Mouse (Mus musculus): ENCODE data around the gene Utp4. TPM values are rescaled to one million over a fixed set of nuclear protein-coding genes. Genes with fewer than 3 reads are reported as not detected.

Utp4 gene
- polyA plus RNA-seq (2015; fragmentation: Nextera tagmentation; extraction: Ambion mirVana) = 54.4 and 59.7 TPM in 2 replicates

DNA sequence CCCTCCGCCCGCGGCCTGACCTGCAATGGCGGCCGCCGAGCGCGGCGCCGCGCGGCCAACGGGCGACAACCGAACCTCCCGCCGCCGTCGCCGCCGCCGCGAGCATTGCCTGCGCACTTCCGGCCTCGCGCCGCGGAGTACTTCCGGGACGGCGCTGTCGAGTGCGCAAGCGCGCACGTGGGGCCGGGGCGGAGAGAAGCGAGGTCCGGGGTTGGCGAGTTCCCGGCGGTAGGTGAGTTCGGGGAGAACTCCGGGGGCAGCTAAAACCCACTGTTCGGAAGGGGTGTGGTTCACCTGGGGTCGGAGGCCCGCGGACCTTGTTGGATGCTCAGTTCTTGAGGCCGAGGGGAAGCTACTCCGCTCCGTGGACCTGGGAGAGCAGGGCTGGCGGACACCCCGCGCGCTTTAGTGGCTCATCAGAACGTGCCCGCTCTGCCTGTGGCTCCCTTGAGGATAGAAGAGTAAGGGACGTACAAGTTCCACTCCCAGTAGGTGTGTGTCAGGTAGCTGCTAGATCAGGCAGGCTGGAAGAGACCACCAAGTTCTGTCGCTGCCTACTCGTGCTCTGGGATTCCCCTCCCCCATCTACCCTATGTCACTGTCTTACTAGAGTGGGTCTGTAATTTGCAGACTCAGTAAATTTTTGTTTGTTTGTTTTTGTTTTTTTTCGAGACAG lies at the start of gene Utp4:
TSS of gene Utp4 (plus strand) at position 156 of the 676 bp plus-strand sequence.
- Histone ChIP-seq H3K27me3 (ENCODE audit: control insufficient read depth, insufficient read depth, low read depth, low read length) (no peaks in the 10 kb centered on the region), H3K4me1 (replicated peaks; ENCODE audit: control insufficient read depth, insufficient read depth, low read length) (peaks cover 24% of the 10 kb centered on the region), H3K36me3 (ENCODE audit: control insufficient read depth, insufficient read depth, low read length) (0 out of 2 replicates have a peak, but pooled peaks cover 8% of the 10 kb centered on the region), H3K9ac (ENCODE audit: low read length) (peak within 1 kb of the TSS; percentile 97), H3K4me2 (ENCODE audit: low read depth, low read length) (peak within 1 kb of the TSS; percentile 83), H3K9me3 (ENCODE audit: control insufficient read depth, low read length) (no peaks in the 10 kb centered on the region), H3K27ac (ENCODE audit: low read length) (peak within 1 kb of the TSS; percentile 96), H3K4me3 (ENCODE audit: low read length) (peak within 1 kb of the TSS; percentile 94)
- under 1% methylated on average over 54 of the region's 63 CpGs for WGBS
- peak; percentile 96 for ATAC-seq (ENCODE audit: low read depth)

DNA sequence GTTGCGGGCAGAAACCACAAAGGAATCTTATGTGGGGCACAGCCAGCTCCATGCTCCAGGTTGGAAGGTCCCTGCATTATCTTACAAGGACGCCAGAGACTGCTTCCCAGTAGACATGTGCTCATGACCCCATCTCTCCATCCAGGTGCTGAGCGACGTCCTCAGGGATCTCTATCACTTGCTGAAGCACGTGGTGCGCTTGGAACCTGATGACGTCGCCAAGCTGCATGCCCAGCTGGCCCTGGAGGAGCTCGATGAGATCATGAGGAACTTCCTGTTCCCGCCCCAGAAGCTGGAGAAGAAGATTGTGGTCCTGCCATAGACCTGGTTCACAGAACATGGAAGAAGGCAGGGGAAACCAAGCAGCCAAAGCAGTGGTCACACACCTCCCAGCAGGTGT lies 43.4 kb upstream of the Utp4 start:
- no peak overlapping the region for H3K4me3 ChIP-seq (ENCODE audit: low read length)
- no peaks in the 10 kb centered on the region for H3K9me3 ChIP-seq (ENCODE audit: control insufficient read depth, low read length)
- H3K9ac ChIP-seq (ENCODE audit: low read length) = no peak overlapping the region
- H3K36me3 ChIP-seq (ENCODE audit: control insufficient read depth, insufficient read depth, low read length) = 0 out of 2 replicates have a peak, but pooled peaks cover 2% of the 10 kb centered on the region
- H3K4me1 ChIP-seq (replicated peaks; ENCODE audit: control insufficient read depth, insufficient read depth, low read length) = 0 out of 2 replicates have a peak, but pooled peaks cover 5% of the 10 kb centered on the region
- H3K4me2 ChIP-seq (ENCODE audit: low read depth, low read length) = no peak overlapping the region
- no peak for ATAC-seq (ENCODE audit: low read depth)
- 74% methylated on average over 10 of the region's 10 CpGs for WGBS
- no peak overlapping the region for H3K27ac ChIP-seq (ENCODE audit: low read length)
- H3K27me3 ChIP-seq (ENCODE audit: control insufficient read depth, insufficient read depth, low read depth, low read length) = no peaks in the 10 kb centered on the region

DNA sequence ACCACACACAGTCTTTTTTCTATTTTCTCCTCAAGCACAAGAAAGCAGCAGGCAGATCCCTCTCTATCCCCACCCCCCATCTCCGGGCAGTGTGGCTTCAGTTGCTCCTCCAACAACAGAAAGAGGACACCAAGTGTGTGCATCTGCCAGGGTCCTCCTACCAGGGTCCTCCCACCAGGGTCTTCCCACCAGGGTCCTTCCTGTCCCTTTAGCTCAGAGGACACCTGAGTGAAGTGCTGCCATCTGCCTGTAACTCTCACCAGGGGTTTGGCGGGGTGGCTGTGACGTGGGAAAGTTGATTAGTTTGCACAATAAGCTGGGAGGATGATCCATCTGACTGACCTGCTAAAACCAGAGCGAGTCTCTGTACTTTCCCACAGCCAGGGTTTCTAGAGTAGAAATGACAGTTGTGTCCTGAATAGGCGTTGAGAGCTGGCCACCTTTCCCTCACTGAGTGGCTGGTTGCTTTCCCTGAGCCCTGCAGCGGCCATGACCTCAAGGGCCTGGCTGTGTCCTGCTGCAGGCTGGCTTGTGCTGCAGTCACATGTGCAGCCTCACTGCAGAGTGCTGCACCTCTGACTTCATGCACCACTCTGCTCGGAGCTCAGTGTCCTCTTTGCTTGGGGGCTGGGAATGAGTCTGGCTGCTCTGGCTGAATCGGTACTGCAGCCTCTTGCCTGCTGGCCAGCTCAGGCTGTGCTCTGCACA lies 38.7 kb upstream of the Utp4 start:
- no peak overlapping the region for H3K4me3 ChIP-seq (ENCODE audit: low read length)
- 0 out of 2 replicates have a peak, but pooled peaks have one; percentile 26 for ATAC-seq (ENCODE audit: low read depth)
- H3K4me2 ChIP-seq (ENCODE audit: low read depth, low read length) = no peak overlapping the region
- 0 out of 2 replicates have a peak, but pooled peaks cover 2% of the 10 kb centered on the region for H3K36me3 ChIP-seq (ENCODE audit: control insufficient read depth, insufficient read depth, low read length)
- 45% methylated on average over 8 of the region's 8 CpGs for WGBS
- no peaks in the 10 kb centered on the region for H3K27me3 ChIP-seq (ENCODE audit: control insufficient read depth, insufficient read depth, low read depth, low read length)
- H3K4me1 ChIP-seq (replicated peaks; ENCODE audit: control insufficient read depth, insufficient read depth, low read length) = 0 out of 2 replicates have a peak, but pooled peaks cover 5% of the 10 kb centered on the region
- no peaks in the 10 kb centered on the region for H3K9me3 ChIP-seq (ENCODE audit: control insufficient read depth, low read length)
- H3K27ac ChIP-seq (ENCODE audit: low read length) = no peak overlapping the region
- H3K9ac ChIP-seq (ENCODE audit: low read length) = no peak overlapping the region

DNA sequence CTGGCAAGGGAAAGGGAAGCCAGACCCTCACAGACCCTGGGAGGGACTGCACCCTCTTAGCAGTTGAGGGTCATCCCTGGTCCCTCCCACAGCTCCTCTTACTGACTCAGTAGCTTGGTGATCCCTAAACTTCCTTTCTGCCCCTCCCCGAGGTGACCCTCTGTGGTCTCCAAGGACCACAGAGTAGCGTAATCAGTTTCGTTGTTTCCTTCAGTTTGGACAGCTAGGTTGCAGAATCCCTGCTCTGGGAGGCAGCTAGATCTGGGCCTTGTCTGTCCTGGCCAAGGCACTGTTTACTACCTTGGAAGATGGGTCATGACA lies 38.2 kb upstream of the Utp4 start:
- Histone ChIP-seq H3K36me3 (ENCODE audit: control insufficient read depth, insufficient read depth, low read length) (0 out of 2 replicates have a peak, but pooled peaks cover 2% of the 10 kb centered on the region), H3K9me3 (ENCODE audit: control insufficient read depth, low read length) (no peaks in the 10 kb centered on the region), H3K27ac (ENCODE audit: low read length) (no peak overlapping the region), H3K4me2 (ENCODE audit: low read depth, low read length) (no peak overlapping the region), H3K4me3 (ENCODE audit: low read length) (no peak overlapping the region), H3K9ac (ENCODE audit: low read length) (no peak overlapping the region), H3K4me1 (replicated peaks; ENCODE audit: control insufficient read depth, insufficient read depth, low read length) (0 out of 2 replicates have a peak, but pooled peaks cover 5% of the 10 kb centered on the region), H3K27me3 (ENCODE audit: control insufficient read depth, insufficient read depth, low read depth, low read length) (no peaks in the 10 kb centered on the region)
- no peak for ATAC-seq (ENCODE audit: low read depth)
- WGBS = 75% methylated on average over 3 of the region's 3 CpGs

DNA sequence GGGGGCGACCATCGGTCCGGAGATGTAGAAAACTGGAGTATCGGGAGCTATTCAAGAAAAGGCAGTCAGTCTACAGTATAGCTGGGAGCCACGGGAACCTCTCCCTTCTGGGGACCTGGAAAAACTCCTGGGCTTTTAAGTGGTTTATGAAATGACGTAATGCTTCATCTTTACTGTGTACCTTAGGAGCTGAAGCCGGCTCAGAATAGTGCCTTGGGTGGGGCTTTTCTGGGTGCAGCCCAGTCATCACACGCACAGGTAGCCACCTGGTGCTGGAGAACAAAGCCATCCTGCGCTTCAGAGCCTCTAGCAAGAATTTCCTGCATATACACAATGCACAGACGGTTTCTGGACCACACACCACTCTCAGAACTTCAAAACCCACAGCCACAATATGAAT lies 30.6 kb upstream of the Utp4 start:
- Histone ChIP-seq H3K9me3 (ENCODE audit: control insufficient read depth, low read length) (no peaks in the 10 kb centered on the region), H3K4me3 (ENCODE audit: low read length) (no peak overlapping the region), H3K4me2 (ENCODE audit: low read depth, low read length) (no peak overlapping the region), H3K27ac (ENCODE audit: low read length) (no peak overlapping the region), H3K27me3 (ENCODE audit: control insufficient read depth, insufficient read depth, low read depth, low read length) (no peaks in the 10 kb centered on the region), H3K36me3 (ENCODE audit: control insufficient read depth, insufficient read depth, low read length) (no peaks in the 10 kb centered on the region), H3K9ac (ENCODE audit: low read length) (no peak overlapping the region), H3K4me1 (replicated peaks; ENCODE audit: control insufficient read depth, insufficient read depth, low read length) (no peaks in the 10 kb centered on the region)
- WGBS = 71% methylated on average over 10 of the region's 10 CpGs
- peak; percentile 43; the same call in 1 of the 2 replicates for ATAC-seq (ENCODE audit: low read depth)

DNA sequence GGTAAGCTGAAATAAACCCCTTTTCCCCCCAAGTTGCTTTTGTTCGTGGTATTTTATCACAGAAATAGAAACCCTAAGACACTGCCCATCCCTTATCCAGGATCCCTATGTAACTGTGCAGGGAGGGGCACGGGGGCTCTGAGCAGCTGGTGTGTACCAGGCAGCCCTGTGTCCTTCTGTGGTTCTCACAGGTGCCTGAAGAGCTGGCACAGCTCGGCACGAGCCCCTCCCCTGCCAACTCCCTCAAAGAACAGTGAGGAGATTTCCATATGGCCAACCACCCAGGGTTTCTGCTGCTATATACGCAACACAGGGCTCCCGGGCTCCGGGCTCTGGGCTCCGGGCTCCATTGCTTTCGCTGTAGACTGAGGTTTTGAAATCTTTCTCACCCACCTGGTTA lies 28.1 kb upstream of the Utp4 start:
- Histone ChIP-seq H3K27ac (ENCODE audit: low read length) (no peak overlapping the region), H3K4me1 (replicated peaks; ENCODE audit: control insufficient read depth, insufficient read depth, low read length) (peaks cover 6% of the 10 kb centered on the region; the same call in 1 of the 2 replicates), H3K4me2 (ENCODE audit: low read depth, low read length) (no peak overlapping the region), H3K4me3 (ENCODE audit: low read length) (no peak overlapping the region), H3K9me3 (ENCODE audit: control insufficient read depth, low read length) (no peaks in the 10 kb centered on the region), H3K27me3 (ENCODE audit: control insufficient read depth, insufficient read depth, low read depth, low read length) (peaks cover 11% of the 10 kb centered on the region; the same call in 1 of the 2 replicates), H3K9ac (ENCODE audit: low read length) (no peak overlapping the region), H3K36me3 (ENCODE audit: control insufficient read depth, insufficient read depth, low read length) (no peaks in the 10 kb centered on the region)
- ATAC-seq (ENCODE audit: low read depth) = no peak
- 64% methylated on average over 9 of the region's 9 CpGs for WGBS

DNA sequence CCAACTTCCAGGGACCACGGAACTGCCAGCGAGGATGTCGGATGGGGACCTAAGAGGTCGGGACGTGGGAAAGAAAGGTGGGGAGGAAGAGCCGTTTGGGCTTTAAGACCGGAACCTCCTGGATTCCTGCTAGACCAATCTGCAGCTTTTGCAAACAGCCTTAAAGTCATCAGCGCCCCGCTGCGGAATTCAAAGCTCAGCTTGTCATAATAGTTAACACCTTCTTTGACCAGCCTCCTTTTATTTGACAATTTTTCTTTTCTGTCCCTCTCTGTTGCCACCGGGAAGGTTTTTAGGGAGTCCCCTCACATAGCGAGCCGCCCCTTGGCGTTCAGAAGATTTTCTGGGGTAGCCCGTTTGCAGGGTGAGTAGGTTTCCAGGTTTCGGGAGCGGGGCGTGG lies 23.4 kb upstream of the Utp4 start, which contains the start of gene Has3:
TSS of gene Has3 (plus strand) at position 192 of the 400 bp plus-strand sequence.
- no peak within 1 kb of the TSS for H3K27ac ChIP-seq (ENCODE audit: low read length)
- WGBS = 3% methylated on average over 18 of the region's 18 CpGs
- peak within 1 kb of the TSS; percentile 69 for H3K9ac ChIP-seq (ENCODE audit: low read length)
- H3K9me3 ChIP-seq (ENCODE audit: control insufficient read depth, low read length) = no peaks in the 10 kb centered on the region
- H3K4me1 ChIP-seq (replicated peaks; ENCODE audit: control insufficient read depth, insufficient read depth, low read length) = peaks cover 25% of the 10 kb centered on the region
- H3K4me3 ChIP-seq (ENCODE audit: low read length) = peak within 1 kb of the TSS; percentile 62
- ATAC-seq (ENCODE audit: low read depth) = no peak
- H3K36me3 ChIP-seq (ENCODE audit: control insufficient read depth, insufficient read depth, low read length) = no peaks in the 10 kb centered on the region; the same call in 1 of the 2 replicates
- H3K4me2 ChIP-seq (ENCODE audit: low read depth, low read length) = peak within 1 kb of the TSS; percentile 99
- H3K27me3 ChIP-seq (ENCODE audit: control insufficient read depth, insufficient read depth, low read depth, low read length) = peaks cover 14% of the 10 kb centered on the region; the same call in 1 of the 2 replicates

DNA sequence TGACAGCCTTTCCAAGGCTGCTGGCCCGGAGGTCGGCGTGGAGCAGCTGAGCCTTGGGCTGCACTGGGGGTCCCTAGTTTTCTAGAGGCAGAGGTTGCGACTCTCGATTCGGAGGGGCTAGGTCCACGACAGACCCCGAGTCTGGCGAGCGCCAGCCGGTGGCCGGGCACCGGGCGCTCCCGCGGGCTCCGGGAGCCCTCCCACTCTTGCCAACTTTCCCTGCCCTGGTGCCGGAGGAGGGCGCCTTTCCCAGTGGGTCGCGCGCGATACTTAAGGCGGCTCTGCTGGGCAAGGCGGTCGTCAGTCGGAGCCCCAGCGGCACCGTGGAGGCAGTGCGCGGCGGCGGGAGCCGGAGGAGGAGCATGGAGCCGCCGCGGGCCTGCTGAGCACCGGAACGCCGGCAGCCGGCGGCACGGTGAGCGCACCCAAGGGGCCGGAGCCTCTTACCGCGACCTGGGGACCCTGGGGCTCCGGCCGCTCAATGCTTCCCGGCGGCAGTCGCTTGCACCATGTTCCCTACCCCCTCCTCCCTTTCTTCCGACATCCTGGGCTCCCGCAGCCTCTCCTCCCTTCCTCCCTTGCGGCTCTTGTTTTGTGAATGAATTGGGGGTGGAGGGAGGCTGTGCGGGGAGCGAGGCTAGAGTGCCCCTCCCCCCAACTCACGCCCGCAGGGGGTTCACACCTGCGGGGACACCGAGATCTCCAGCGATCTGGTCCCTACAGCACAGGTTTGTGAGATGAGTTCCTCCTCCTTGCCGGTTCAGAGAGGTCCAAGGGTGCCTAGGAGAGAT lies 22.7 kb upstream of the Utp4 start:
- Histone ChIP-seq H3K27ac (ENCODE audit: low read length) (no peak overlapping the region), H3K9ac (ENCODE audit: low read length) (peak overlapping the region; percentile 69), H3K4me1 (replicated peaks; ENCODE audit: control insufficient read depth, insufficient read depth, low read length) (peaks cover 25% of the 10 kb centered on the region), H3K27me3 (ENCODE audit: control insufficient read depth, insufficient read depth, low read depth, low read length) (peaks cover 14% of the 10 kb centered on the region; the same call in 1 of the 2 replicates), H3K9me3 (ENCODE audit: control insufficient read depth, low read length) (no peaks in the 10 kb centered on the region), H3K36me3 (ENCODE audit: control insufficient read depth, insufficient read depth, low read length) (no peaks in the 10 kb centered on the region; the same call in 1 of the 2 replicates), H3K4me3 (ENCODE audit: low read length) (peak overlapping the region; percentile 62), H3K4me2 (ENCODE audit: low read depth, low read length) (peak overlapping the region; percentile 99)
- peak; percentile 67 for ATAC-seq (ENCODE audit: low read depth)
- WGBS = under 1% methylated on average over 46 of the region's 63 CpGs
